Mouse (Mus musculus) hindbrain, embryonic 15.5 days (tissue): ENCODE measurements around the gene Gm10645. TPM values are rescaled to one million over a fixed set of nuclear protein-coding genes. Genes with fewer than 3 reads are reported as not detected.
A peak's percentile ranks its signal among the peaks of the same experiment; 100 is the strongest.

Experiments used
- ATAC-seq: fragments of 200-750 bp; cut with Nextera tagmentation; 2 replicates; pipeline ENCODE4 v1.8.0; 2017; ENCODE audit warnings: low read depth, moderate number of reproducible peaks, moderate TSS enrichment; ENCODE audit not compliant: low FRiP score
- H3K27ac ChIP-seq: fragments of 300-500 bp; sonication (generic); replicated peaks from 2 replicates; pipeline ENCODE4 v1.5.1; 2015; ENCODE audit warnings: mild to moderate bottlenecking, inconsistent platforms
- H3K27me3 ChIP-seq: fragments of 300-500 bp; sonication (generic); 2 replicates; pipeline ENCODE4 v1.6.1; 2015; ENCODE audit warnings: control low read depth, inconsistent platforms
- H3K36me3 ChIP-seq: fragments of 300-500 bp; sonication (generic); 2 replicates; pipeline ENCODE4 v1.6.1; 2015; ENCODE audit warnings: control low read depth, inconsistent platforms
- H3K4me1 ChIP-seq: fragments of 300-500 bp; sonication (generic); replicated peaks from 2 replicates; pipeline ENCODE4 v1.6.1; 2015; ENCODE audit warnings: control low read depth, inconsistent platforms
- H3K4me2 ChIP-seq: fragments of 300-500 bp; sonication (generic); 2 replicates; pipeline ENCODE4 v1.6.1; 2015; ENCODE audit warnings: moderate library complexity, mild to moderate bottlenecking, inconsistent platforms
- H3K4me3 ChIP-seq: fragments of 300-500 bp; sonication (generic); 2 replicates; pipeline ENCODE4 v1.5.1; 2015; ENCODE audit warnings: mild to moderate bottlenecking, inconsistent platforms
- H3K9ac ChIP-seq: fragments of 300-500 bp; sonication (generic); 2 replicates; pipeline ENCODE4 v1.6.1; 2015; ENCODE audit warnings: inconsistent platforms
- H3K9me3 ChIP-seq: fragments of 300-500 bp; sonication (generic); 2 replicates; pipeline ENCODE4 v1.6.1; 2016; ENCODE audit warnings: control low read depth, inconsistent platforms
- WGBS: fragments of 180-500 bp; shearing (Covaris S2); methylation state at CpG from one replicate; pipeline ENCODE4 v1.1.7; 2015; 5-methylcytosine and 5-hydroxymethylcytosine counted together
- polyA plus RNA-seq: library from polyadenylated mRNA; unstranded; fragments of >200 nt; fragmentation: Nextera tagmentation; extraction: Ambion mirVana; gene quantifications from 2 replicates; pipeline ENCODE4 v1.2.1, GENCODE M21; 2015

Gm10645 gene
- 8.1 and 8.9 TPM in 2 replicates for polyA plus RNA-seq

- H3K27ac ChIP-seq: peak within 1 kb of the TSS; percentile 91
- H3K36me3 ChIP-seq: no peaks in the 10 kb centered on the region
- H3K9ac ChIP-seq: peak within 1 kb of the TSS; percentile 94
- H3K4me3 ChIP-seq: peak within 1 kb of the TSS; percentile 87
- H3K9me3 ChIP-seq: no peaks in the 10 kb centered on the region
- peak within 1 kb of the TSS; percentile 53 for H3K4me2 ChIP-seq
- peak; percentile 69 for ATAC-seq
- no peaks in the 10 kb centered on the region for H3K27me3 ChIP-seq
- peaks cover 32% of the 10 kb centered on the region for H3K4me1 ChIP-seq
- 2% methylated on average over 52 of the region's 54 CpGs for whole genome bisulfite sequencing
Observed at GRCm38 (mm10) chr8:83165931-83166867, at the start of gene Gm10645. Gm10645 (minus strand) TSS chr8:83166170.

- no peaks in the 10 kb centered on the region for H3K4me1 ChIP-seq
- no peak overlapping the region for H3K4me2 ChIP-seq
- H3K4me3 ChIP-seq: no peak overlapping the region
- no peaks in the 10 kb centered on the region for H3K27me3 ChIP-seq
- no peak overlapping the region for H3K9ac ChIP-seq
- WGBS: 62% methylated on average over 5 of the region's 5 CpGs
- H3K27ac ChIP-seq: no peak overlapping the region
- H3K9me3 ChIP-seq: no peaks in the 10 kb centered on the region
- H3K36me3 ChIP-seq: peaks cover 19% of the 10 kb centered on the region
- ATAC-seq: no peak
Observed at GRCm38 (mm10) chr8:83215065-83215464, 49.1 kb upstream of the Gm10645 start.

GRCm38 (mm10) chr8:83210676-83211075 is 44.7 kb upstream of the Gm10645 start:
- 95% methylated on average over 7 of the region's 7 CpGs for WGBS

GRCm38 (mm10) chr8:83209581-83209980 is 43.6 kb upstream of the Gm10645 start:
- no peaks in the 10 kb centered on the region for H3K27me3 ChIP-seq
- 0 out of 2 replicates have a peak, but pooled peaks cover 3% of the 10 kb centered on the region for H3K4me1 ChIP-seq
- no peaks in the 10 kb centered on the region for H3K9me3 ChIP-seq
- no peak overlapping the region for H3K4me2 ChIP-seq
- no peak overlapping the region for H3K9ac ChIP-seq
- no peak for ATAC-seq
- H3K4me3 ChIP-seq: no peak overlapping the region
- WGBS: 74% methylated on average over 4 of the region's 4 CpGs
- peaks cover 19% of the 10 kb centered on the region for H3K36me3 ChIP-seq
- H3K27ac ChIP-seq: no peak overlapping the region

More at GRCm38 (mm10) chr8:83210676-83211075, 44.7 kb upstream of the Gm10645 start:
- no peak for ATAC-seq
- H3K36me3 ChIP-seq: peaks cover 19% of the 10 kb centered on the region
- no peaks in the 10 kb centered on the region for H3K9me3 ChIP-seq
- no peak overlapping the region for H3K9ac ChIP-seq
- H3K4me1 ChIP-seq: 0 out of 2 replicates have a peak, but pooled peaks cover 2% of the 10 kb centered on the region
- H3K27ac ChIP-seq: no peak overlapping the region
- H3K4me3 ChIP-seq: no peak overlapping the region
- H3K4me2 ChIP-seq: no peak overlapping the region
- H3K27me3 ChIP-seq: no peaks in the 10 kb centered on the region

- ATAC-seq: no peak
- peaks cover 9% of the 10 kb centered on the region for H3K36me3 ChIP-seq
- peaks cover 6% of the 10 kb centered on the region; the same call in 1 of the 2 replicates for H3K4me1 ChIP-seq
- no peaks in the 10 kb centered on the region for H3K27me3 ChIP-seq
- WGBS: 80% methylated on average over 7 of the region's 7 CpGs
- H3K27ac ChIP-seq: no peak overlapping the region
- H3K4me3 ChIP-seq: no peak overlapping the region
- H3K9ac ChIP-seq: no peak overlapping the region
- no peaks in the 10 kb centered on the region for H3K9me3 ChIP-seq
- H3K4me2 ChIP-seq: no peak overlapping the region
Observed at GRCm38 (mm10) chr8:83205907-83206306, 39.9 kb upstream of the Gm10645 start.

- Histone ChIP-seq H3K9me3 (no peaks in the 10 kb centered on the region), H3K36me3 (no peaks in the 10 kb centered on the region), H3K4me3 (no peak overlapping the region), H3K27me3 (no peaks in the 10 kb centered on the region), H3K4me2 (no peak overlapping the region), H3K9ac (no peak overlapping the region), H3K4me1 (peaks cover 21% of the 10 kb centered on the region), H3K27ac (no peak overlapping the region)
- ATAC-seq: no peak
- WGBS: 85% methylated on average over 11 of the region's 11 CpGs
Observed at GRCm38 (mm10) chr8:83202946-83203345, 37.0 kb upstream of the Gm10645 start.

GRCm38 (mm10) chr8:83200191-83201177 is 34.5 kb upstream of the Gm10645 start:
- Histone ChIP-seq H3K9me3 (no peaks in the 10 kb centered on the region), H3K9ac (no peak overlapping the region), H3K4me1 (peaks cover 23% of the 10 kb centered on the region), H3K27ac (peak overlapping the region; percentile 69), H3K4me3 (no peak overlapping the region), H3K4me2 (peak overlapping the region; percentile 6; the same call in 1 of the 2 replicates), H3K27me3 (no peaks in the 10 kb centered on the region), H3K36me3 (no peaks in the 10 kb centered on the region)
- ATAC-seq: no peak
- 70% methylated on average over 16 of the region's 16 CpGs for WGBS

- Histone ChIP-seq H3K4me1 (peaks cover 23% of the 10 kb centered on the region), H3K4me2 (no peak overlapping the region), H3K27me3 (no peaks in the 10 kb centered on the region), H3K27ac (peak overlapping the region; percentile 69; the same call in 1 of the 2 replicates), H3K9me3 (no peaks in the 10 kb centered on the region), H3K4me3 (no peak overlapping the region), H3K36me3 (no peaks in the 10 kb centered on the region), H3K9ac (no peak overlapping the region)
- no peak; the same call in 1 of the 2 replicates for ATAC-seq
- WGBS: 67% methylated on average over 8 of the region's 8 CpGs
Observed at GRCm38 (mm10) chr8:83199715-83200114, 33.7 kb upstream of the Gm10645 start.

GRCm38 (mm10) chr8:83196088-83196487 is 30.1 kb upstream of the Gm10645 start:
- WGBS: 51% methylated on average over 6 of the region's 6 CpGs
- no peak for ATAC-seq
- Histone ChIP-seq H3K27me3 (no peaks in the 10 kb centered on the region), H3K9ac (no peak overlapping the region), H3K27ac (no peak overlapping the region), H3K36me3 (no peaks in the 10 kb centered on the region), H3K4me2 (no peak overlapping the region), H3K4me1 (peaks cover 22% of the 10 kb centered on the region), H3K4me3 (no peak overlapping the region), H3K9me3 (no peaks in the 10 kb centered on the region)

- Histone ChIP-seq H3K4me1 (peaks cover 8% of the 10 kb centered on the region), H3K9ac (no peak overlapping the region), H3K9me3 (no peaks in the 10 kb centered on the region), H3K4me2 (no peak overlapping the region), H3K27me3 (no peaks in the 10 kb centered on the region), H3K4me3 (no peak overlapping the region), H3K27ac (no peak overlapping the region), H3K36me3 (no peaks in the 10 kb centered on the region)
- ATAC-seq: no peak
- 83% methylated on average over 4 of the region's 4 CpGs for WGBS
Observed at GRCm38 (mm10) chr8:83189538-83190095, 23.6 kb upstream of the Gm10645 start.

- Histone ChIP-seq H3K27ac (peak overlapping the region; percentile 58; the same call in 1 of the 2 replicates), H3K9me3 (no peaks in the 10 kb centered on the region), H3K36me3 (no peaks in the 10 kb centered on the region), H3K4me3 (no peak overlapping the region), H3K27me3 (no peaks in the 10 kb centered on the region), H3K4me2 (no peak overlapping the region), H3K4me1 (peaks cover 22% of the 10 kb centered on the region), H3K9ac (no peak overlapping the region)
- peak; percentile 52; the same call in 1 of the 2 replicates for ATAC-seq
- 68% methylated on average over 10 of the region's 10 CpGs for WGBS
Observed at GRCm38 (mm10) chr8:83187363-83187962, 21.5 kb upstream of the Gm10645 start.
